Mouse (Mus musculus) left cerebral cortex, adult 18-20 months (tissue): ENCODE data around the gene C1qtnf5. TPM values are rescaled to one million over a fixed set of nuclear protein-coding genes. Genes with fewer than 3 reads are reported as not detected.
A peak's percentile ranks its signal among the peaks of the same experiment; 100 is the strongest.

Source experiments
- DNase-seq, 2 experiments: peaks; one replicate each; pipeline ENCODE4 v3.0.0; 2021 to 2022; ENCODE audit warnings: low spot score in 2 of 2, mixed read lengths in 1 of 2
- total RNA-seq, 2 experiments: library from RNA; stranded (reverse); gene quantifications; 2 replicates each; pipeline ENCODE4 v1.2.3; 2021

C1qtnf5 gene
- total RNA-seq, 2 experiments from 2014 or later, result 18.1 to 23.2 TPM

- peak in 1 of 2 experiments; percentile 64 for DNase-seq
These were observed 27.9 kb upstream of the C1qtnf5 start for GRCm38 (mm10) chr9:44078955-44079756.

- DNase-seq, result peak in 1 of 2 experiments; percentile 5
These were observed 26.9 kb upstream of the C1qtnf5 start for GRCm38 (mm10) chr9:44079997-44080780.

- DNase-seq, result peak; percentile 67 to 78
These were observed 26.1 kb upstream of the C1qtnf5 start for GRCm38 (mm10) chr9:44080953-44081352.

- DNase-seq, result peak in 1 of 2 experiments; percentile 1
These were observed 25.5 kb upstream of the C1qtnf5 start for GRCm38 (mm10) chr9:44081581-44081980.

- DNase-seq, result no peak
These were observed 24.8 kb upstream of the C1qtnf5 start for GRCm38 (mm10) chr9:44082266-44082665.

GRCm38 (mm10) chr9:44083392-44084121 is 23.5 kb upstream of the C1qtnf5 start:
- peak; percentile 72 to 86 for DNase-seq

- DNase-seq, result no peak
These were observed 22.8 kb upstream of the C1qtnf5 start for GRCm38 (mm10) chr9:44084236-44084635.

GRCm38 (mm10) chr9:44084659-44085229 is 22.3 kb upstream of the C1qtnf5 start:
- peak; percentile 91 to 94 for DNase-seq

DNA sequence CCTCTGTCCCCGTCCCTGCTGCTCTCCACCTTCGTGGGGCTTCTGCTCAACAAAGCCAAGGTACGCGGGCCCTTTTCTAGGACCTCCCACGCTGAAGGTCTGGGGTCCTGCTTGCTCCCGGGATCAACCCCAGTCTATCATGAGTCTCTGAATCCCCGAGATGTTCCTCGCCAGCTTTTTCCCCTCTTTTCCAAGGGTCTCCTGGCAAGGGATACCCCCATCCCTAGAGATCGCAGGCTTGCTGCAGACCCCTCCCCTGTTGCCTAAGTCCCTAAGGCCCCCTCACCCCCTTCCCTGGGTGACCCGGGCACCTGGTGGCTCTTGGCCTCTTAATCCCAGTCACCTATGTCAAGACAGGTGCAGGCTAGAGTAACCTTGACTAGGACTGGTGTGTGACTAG is 21.8 kb upstream of the C1qtnf5 start:
- no peak for DNase-seq

DNA sequence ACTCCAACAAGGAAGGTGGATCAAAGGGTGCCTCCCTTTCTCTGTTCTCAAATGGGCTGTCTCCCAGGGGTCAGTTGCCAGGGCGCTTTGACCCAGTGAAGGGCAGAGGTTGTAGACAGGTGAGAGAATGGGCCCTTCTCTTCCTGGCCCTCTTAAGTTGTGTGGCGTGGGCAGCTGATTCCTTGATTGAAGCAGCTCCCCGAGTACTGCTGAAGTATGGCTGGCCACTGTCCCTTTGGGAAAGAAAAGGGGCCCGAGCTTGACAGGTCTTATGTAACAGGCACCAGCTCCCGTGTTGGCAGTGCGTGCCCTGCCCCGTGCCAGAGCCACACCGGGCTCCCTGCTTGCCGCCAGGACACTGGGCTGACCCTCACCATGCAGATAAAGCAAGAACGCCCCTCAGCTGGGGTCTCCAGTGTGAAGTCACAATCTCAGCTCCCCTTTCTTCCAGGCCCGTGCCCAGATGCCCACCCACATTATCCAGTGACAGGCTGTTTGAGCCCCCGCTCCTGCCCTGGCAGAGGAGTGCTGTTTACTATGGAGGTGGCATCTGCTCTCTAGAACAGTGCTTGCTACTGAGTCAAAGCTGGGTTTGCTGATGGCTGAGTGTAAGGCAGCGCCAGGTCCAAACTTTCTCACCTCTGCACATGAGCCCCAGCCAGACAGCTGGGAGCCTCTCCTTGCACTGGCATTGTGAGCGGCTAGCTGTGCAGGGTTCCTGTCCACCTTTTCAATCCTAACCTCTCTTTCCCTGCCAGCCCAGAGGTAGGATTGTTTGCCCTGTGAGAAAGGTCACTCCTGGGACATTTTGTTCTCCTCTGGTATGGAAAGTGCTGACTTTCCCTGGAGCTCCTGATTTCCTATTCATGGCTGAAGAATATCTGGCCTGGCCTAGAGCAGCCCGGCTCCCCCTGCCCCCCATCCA is 21.0 kb upstream of the C1qtnf5 start:
- DNase-seq, result peak; percentile 66 to 81

- no peak for DNase-seq
These were observed 20.1 kb upstream of the C1qtnf5 start for GRCm38 (mm10) chr9:44086960-44087359.

- peak in 1 of 2 experiments; percentile 72 for DNase-seq
These were observed 19.1 kb upstream of the C1qtnf5 start for GRCm38 (mm10) chr9:44087761-44088455.

DNA sequence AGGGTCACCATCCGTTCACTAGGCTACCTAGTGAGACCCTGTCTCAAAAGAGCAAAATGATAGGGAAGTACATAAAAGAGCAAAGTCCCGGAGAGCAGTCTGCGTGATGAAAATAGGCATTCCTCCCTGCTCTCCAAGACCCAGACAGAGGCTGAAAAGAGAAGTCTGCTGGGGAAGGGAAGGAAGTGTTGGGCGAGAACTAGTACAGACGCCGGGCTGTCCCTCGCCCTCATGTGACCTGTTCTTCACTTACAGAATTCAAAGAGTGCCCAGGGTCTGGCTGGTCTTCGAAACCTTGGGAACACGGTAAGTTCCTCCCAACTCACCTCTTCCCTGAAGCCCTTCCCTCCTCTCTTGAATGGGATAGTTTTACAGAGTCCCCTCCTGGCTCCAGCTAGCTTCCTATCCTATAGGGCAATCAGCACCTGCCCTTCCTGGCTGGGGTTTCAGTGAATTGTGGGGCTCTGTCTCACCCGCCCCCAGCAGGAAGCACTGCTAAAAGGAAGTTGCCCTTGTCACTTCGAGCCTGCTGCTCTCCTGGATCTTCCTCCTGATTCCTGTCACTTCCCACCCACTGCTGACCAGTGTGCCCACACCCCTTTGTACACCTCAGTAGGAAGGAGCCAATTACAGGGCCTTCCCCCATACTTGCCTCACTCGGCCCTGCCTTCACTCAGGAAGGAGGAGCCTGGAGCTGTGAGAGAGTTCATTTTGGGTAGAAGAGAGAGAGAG is 18.0 kb upstream of the C1qtnf5 start:
- DNase-seq, result no peak

DNA sequence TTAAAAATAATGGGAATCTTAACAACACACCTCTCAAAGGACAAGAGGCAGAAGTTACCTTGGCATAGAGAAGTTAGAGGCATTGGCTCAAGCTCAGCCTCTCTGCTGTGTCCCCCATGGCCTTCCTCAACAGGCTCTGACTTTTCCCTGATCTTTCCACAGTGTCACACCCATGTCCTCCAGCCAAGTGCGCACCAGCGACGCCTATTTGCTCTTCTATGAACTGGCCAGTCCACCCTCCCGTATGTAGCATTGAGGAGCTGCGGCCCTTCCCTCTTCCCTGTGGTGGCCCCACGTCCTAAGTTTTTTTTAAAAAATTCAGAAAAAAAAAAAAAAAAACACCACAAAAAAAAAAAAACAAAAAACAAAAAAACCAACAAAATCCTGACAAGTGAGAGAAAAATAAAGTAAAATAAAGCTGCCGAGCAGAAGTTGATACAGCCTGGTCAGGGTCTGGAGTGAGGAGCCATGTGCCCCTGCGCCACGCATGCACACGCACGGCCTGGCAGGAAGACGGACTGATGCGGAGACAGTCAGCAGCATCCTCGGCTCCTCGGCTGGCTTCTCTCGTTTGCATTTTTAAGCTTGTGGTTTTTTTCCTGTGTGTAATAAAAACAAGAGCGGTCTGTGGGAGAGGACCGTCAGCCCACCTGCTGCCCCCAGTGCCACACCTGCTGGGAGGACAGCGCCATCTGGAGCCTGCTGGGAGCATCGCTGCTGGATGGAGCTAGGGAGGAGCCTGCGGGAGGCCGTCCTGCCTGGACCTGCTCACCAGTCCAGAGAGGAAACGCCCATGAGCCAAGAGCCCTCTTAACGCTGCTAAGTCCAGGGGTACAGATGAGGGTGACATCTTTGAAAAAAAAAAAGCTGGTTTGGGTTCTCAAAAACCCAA is 13.2 kb upstream of the C1qtnf5 start:
- peak; percentile 89 to 92 for DNase-seq

DNA sequence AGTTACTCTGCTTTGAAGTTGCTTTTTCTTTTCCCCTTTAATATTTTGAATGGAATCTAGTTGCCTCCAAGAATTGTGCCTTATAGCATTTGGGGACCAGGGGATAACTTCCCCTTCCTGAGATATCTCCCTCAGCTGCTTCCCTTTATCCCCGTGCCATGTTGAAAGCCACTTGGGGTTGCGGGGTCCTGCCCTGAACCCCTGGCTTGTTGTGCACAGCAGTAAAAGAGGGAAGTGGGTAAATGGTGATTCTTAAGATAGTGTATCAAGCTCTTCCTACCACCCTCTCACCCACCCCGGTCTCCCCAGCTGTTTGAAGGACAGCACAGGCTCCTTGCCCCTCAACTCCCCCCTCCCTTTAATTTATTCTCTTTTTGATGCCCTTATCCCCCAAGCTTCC is 12.3 kb upstream of the C1qtnf5 start:
- no peak for DNase-seq

- no peak for DNase-seq
These were observed 11.3 kb upstream of the C1qtnf5 start for GRCm38 (mm10) chr9:44095781-44096180.

- no peak for DNase-seq
These were observed 10.5 kb upstream of the C1qtnf5 start for GRCm38 (mm10) chr9:44096536-44096935.

GRCm38 (mm10) chr9:44101490-44101889 is 5.6 kb upstream of the C1qtnf5 start, which contains the start of gene Mfrp:
Mfrp (plus strand) TSS chr9:44101729.
- DNase-seq, result no peak
